Mouse (Mus musculus): Measurements from ENCODE around the gene Lsm2.

Lsm2 gene

GRCm38 (mm10) chr17:35012430-35012829 lies 30.8 kb downstream of the Lsm2 start:
- no peak for DNase-seq (ENCODE audit: low read depth, low spot score)

- DNase-seq (ENCODE audit: low read depth, low spot score), result no peak
Measured at GRCm38 (mm10) chr17:35013221-35013620, 31.6 kb downstream of the Lsm2 start.

- no peak for DNase-seq (ENCODE audit: low read depth, low spot score)
Measured at GRCm38 (mm10) chr17:35015296-35015695, 33.6 kb downstream of the Lsm2 start.

- peak; percentile 63 for DNase-seq (ENCODE audit: low read depth, low spot score)
Measured at GRCm38 (mm10) chr17:35016376-35016775, 34.7 kb downstream of the Lsm2 start, which contains the start of gene Vwa7. Gene Vwa7, plus strand, starts transcription at chr17:35016579.

GRCm38 (mm10) chr17:35016791-35017705 lies 35.4 kb downstream of the Lsm2 start:
- no peak for DNase-seq (ENCODE audit: low read depth, low spot score)

GRCm38 (mm10) chr17:35017706-35018030 lies 36.0 kb downstream of the Lsm2 start:
- DNase-seq (ENCODE audit: low read depth, low spot score), result no peak

GRCm38 (mm10) chr17:35018171-35018570 lies 36.5 kb downstream of the Lsm2 start:
- DNase-seq (ENCODE audit: low read depth, low spot score), result no peak

- DNase-seq (ENCODE audit: low read depth, low spot score), result no peak
Measured at GRCm38 (mm10) chr17:35019894-35020293, 38.2 kb downstream of the Lsm2 start.

GRCm38 (mm10) chr17:35020551-35020950 lies 38.9 kb downstream of the Lsm2 start:
- DNase-seq (ENCODE audit: low read depth, low spot score), result no peak

GRCm38 (mm10) chr17:35021163-35021808 lies 39.6 kb downstream of the Lsm2 start:
- peak; percentile 92 for DNase-seq (ENCODE audit: low read depth, low spot score)

GRCm38 (mm10) chr17:35021842-35022477 lies 40.3 kb downstream of the Lsm2 start:
- DNase-seq (ENCODE audit: low read depth, low spot score), result no peak

- no peak for DNase-seq (ENCODE audit: low read depth, low spot score)
Measured at GRCm38 (mm10) chr17:35022541-35023060, 40.9 kb downstream of the Lsm2 start.

GRCm38 (mm10) chr17:35023221-35023620 lies 41.6 kb downstream of the Lsm2 start:
- no peak for DNase-seq (ENCODE audit: low read depth, low spot score)

- no peak for DNase-seq (ENCODE audit: low read depth, low spot score)
Measured at GRCm38 (mm10) chr17:35023756-35024155, 42.1 kb downstream of the Lsm2 start.

GRCm38 (mm10) chr17:35024261-35024660 lies 42.6 kb downstream of the Lsm2 start:
- DNase-seq (ENCODE audit: low read depth, low spot score), result no peak

- no peak for DNase-seq (ENCODE audit: low read depth, low spot score)
Measured at GRCm38 (mm10) chr17:35024691-35025488, 43.2 kb downstream of the Lsm2 start.

GRCm38 (mm10) chr17:35026206-35026605 lies 44.5 kb downstream of the Lsm2 start:
- no peak for DNase-seq (ENCODE audit: low read depth, low spot score)

- DNase-seq (ENCODE audit: low read depth, low spot score), result no peak
Measured at GRCm38 (mm10) chr17:35027277-35028068, 45.8 kb downstream of the Lsm2 start, which contains the start of gene Sapcd1. Gene Sapcd1, minus strand, starts transcription at chr17:35028016.

- DNase-seq (ENCODE audit: low read depth, low spot score), result no peak
Measured at GRCm38 (mm10) chr17:35028315-35028714, 46.7 kb downstream of the Lsm2 start.

Measured in 3T3-L1 (cell line).